Mouse (Mus musculus) megakaryocyte-erythroid progenitor cell, adult 5-6 weeks (primary cell): ENCODE results near the gene Atoh7. TPM values are rescaled to one million over a fixed set of nuclear protein-coding genes. Genes with fewer than 3 reads are reported as not detected.

Source experiments
- ATAC-seq: replicated peaks from 2 replicates; pipeline ENCODE4 v1.8.0; 2016; ENCODE audit warnings: mild to moderate bottlenecking, inconsistent platforms; ENCODE audit not compliant: severe bottlenecking, poor library complexity, low FRiP score, low TSS enrichment
- total RNA-seq, 2 experiments: library from RNA; stranded (forward) in 1 of 2; stranded (reverse) in 1 of 2; fragments of 200-1000, 215-1000 nt in 1 of 2; fragments of >200 nt in 1 of 2; fragmentation: Nextera tagmentation in 1 of 2; gene quantifications; 2 replicates each; pipeline ENCODE4 v1.2.3; 2014 to 2017

Gene Atoh7
- total RNA-seq, 2 experiments from 2014 or later = not detected

DNA sequence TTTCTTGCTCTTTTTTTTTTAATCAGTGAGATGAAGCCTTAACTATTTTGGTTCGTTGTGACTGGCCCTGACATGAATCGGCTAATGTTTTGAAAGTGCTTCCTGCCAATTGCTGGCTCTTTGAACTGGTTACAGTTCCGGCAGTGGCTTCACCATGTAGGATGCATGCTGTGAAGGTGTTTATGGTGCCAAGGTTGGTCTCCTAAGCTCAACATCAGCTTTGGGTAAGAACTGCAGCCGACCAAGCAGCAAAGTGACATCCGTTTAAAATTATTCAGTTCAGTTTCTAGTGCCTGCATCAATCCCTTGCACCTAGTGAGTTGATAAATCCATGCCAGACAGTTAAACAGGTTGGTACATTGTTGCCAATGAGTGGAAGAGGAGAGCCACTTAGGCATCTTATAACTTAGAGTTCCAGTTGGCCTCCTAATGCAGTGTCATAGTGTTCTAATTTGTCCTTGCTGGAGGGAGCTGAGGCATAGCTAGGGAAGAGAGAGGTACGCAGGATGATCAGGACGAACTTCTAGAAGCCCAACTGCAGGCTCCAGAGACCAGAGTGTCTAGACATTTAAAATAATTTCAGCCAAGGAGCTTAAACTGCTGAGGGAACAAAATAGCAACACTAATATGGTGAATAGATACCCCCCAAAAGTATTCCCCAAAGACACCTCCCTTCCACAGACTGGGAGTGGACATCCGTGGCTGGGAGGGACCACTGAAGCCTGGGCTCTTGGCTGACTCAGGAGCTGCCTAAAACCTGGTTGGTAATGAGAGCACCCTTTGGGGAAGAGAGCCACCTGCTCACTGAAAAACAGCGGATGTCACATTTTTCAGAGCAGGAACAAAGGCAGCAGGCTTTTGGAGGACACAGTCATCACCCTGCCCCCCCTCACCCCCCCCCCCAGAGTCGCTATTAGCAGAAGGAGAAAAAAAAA, 6.6 kb upstream of the Atoh7 start:
- ATAC-seq = no peak

- ATAC-seq = no peak
Observed at GRCm38 (mm10) chr10:63096757-63097156, 2.7 kb upstream of the Atoh7 start.

- ATAC-seq = no peak
Observed at GRCm38 (mm10) chr10:63098191-63098590, 1.3 kb upstream of the Atoh7 start.

DNA sequence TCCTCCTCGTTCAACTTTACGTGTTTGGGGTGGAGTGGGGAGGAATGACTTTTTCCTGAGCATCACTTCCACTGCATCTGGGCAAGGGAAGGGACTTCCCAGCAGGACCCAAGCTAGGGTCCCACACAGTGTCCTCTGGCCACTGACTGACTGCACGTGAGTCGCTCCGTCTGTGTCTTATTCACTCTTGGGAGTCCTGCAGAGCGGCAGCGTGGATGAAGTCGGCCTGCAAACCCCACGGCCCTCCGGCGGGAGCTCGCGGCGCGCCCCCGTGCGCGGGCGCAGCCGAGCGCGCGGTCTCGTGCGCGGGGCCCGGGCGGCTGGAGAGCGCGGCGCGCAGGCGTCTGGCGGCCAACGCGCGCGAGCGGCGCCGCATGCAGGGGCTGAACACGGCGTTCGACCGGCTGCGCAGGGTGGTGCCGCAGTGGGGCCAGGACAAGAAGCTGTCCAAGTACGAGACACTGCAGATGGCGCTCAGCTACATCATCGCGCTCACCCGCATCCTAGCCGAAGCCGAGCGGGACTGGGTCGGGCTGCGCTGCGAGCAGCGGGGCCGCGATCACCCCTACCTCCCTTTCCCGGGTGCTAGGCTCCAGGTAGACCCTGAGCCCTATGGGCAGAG, 601 bp downstream of the Atoh7 start:
- peak; percentile 75 for ATAC-seq

- ATAC-seq = no peak
Observed at GRCm38 (mm10) chr10:63100657-63101056, 1.2 kb downstream of the Atoh7 start.

- ATAC-seq = peak; percentile 41
Observed at GRCm38 (mm10) chr10:63113027-63113604, 13.7 kb downstream of the Atoh7 start.

DNA sequence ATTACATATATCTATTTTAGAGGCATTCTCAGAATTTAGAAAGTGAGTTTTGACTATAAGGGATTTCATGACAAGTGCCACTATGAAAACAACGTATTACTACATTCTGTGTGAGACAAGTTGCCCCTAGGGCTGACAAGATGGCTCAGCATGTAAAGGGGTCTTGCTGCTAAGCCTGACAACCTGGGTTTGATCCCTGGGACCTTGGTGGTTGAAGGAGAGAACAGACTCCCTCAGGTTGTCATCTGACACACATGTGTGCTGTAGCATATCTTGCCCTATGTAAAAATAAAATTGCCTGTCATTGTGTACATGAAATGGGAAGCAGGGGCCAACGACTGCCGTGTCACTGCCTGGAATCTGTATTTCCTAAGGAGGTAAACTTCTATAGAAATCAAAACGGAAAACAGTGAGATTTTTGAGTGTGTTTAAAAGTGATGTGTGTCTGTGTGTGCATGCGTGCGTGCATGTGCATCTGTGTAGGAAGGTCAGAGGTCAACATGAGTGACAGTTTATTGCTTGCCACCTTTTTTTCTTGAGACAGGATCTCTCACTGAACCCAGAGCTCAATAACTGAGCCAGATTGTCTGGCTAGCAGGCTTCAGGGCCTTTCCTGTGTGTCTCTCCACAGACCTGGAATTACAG, 14.4 kb downstream of the Atoh7 start:
- no peak for ATAC-seq

GRCm38 (mm10) chr10:63115881-63116280, 16.4 kb downstream of the Atoh7 start:
- ATAC-seq = no peak

DNA sequence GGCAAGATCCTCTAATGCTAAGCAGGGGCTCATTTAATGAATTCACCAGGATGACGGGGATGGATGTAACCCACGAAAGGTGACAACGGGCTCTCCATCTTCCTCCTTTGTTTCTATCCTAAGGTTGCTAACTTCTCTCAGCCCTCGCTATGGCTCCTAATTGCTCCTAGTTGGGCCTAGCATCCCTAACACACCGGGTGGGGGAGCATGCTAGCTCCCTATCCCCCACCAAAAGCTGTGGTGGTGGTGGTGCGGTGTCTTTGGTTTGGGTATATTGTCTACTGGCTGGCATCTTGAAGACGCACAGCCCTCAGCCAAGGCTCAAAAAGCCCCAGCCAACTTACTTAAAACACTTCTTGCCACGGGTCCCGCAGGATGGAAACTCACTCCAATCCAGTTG, 16.9 kb downstream of the Atoh7 start:
- ATAC-seq = no peak

DNA sequence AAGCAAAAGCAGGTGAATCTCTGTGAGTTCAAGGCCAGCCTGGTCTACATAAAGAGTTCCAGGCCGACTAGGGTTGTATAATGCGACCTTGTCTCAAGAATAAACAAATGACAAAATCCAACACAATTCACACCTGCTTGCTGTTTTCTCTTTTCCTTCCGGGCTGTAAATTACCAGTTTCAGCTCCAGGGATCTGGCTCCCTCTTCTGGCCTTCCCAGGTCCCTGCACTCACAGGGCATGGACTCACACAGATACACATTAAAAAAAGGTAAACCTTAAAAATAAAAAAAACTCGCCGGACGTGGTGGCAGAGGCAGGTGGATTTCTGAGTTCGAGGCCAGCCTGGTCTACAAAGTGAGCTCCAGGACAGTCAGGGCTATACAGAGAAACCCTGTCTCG, 18.1 kb downstream of the Atoh7 start:
- no peak for ATAC-seq

DNA sequence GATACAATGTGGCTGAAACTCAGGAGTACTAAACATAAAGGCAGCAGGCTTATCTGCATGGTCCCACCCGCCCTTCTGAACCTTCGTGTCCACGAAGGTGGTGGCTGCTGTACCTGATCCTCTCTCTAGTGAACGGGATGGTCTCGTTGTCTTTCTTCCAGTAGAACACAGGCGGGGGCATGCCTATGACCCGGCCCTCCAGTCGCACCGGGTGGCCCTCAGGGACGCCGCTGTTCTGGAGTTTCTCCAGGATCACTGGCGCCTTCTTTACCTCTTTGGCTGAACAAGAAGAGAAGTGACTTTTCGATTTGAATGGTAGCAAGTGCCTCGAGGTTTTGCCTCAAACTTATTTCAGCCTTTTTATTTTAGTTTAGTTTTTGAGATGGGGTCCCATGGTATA, 20.5 kb downstream of the Atoh7 start:
- ATAC-seq = no peak

DNA sequence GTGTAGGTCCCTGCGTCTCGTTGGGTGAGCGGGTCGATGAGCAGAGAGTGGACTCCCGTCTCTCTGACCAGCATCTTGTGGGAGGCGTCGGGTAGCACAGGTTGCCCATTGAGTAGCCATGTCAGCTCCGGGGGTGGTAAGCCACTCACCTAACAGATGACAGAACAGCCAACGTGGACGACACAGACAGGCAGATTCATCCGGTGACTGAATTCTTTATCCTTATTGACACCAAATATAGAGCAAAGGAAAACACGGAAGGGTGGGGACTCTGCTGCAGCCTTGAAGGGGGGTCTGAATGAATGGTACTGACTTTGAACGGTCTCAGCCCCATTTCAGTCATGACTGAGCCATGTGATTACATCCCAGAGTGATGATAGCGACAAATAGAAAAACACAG, 22.5 kb downstream of the Atoh7 start:
- no peak for ATAC-seq

DNA sequence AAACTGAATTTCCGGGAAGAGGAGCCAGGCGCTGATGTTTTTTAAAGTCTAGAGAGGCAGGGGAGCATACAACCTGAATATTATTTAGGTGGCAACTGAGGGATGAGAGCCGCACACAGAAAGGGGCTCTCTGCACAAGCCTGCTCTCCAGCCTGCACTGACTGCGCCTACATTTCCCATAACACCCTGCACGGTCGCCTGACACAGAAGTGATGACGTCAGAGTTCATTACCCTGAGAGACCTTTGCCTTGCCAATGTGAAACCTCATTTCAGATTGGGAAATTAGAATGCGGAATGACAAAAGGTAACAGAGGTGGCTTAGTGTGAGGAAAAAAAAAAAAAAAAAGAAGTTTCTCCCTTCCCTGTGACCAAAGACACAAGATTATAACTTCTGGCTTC, 23.1 kb downstream of the Atoh7 start:
- ATAC-seq = 0 out of 2 replicates have a peak, but pooled peaks have one; percentile 55

- ATAC-seq = no peak
Observed at GRCm38 (mm10) chr10:63123141-63123540, 23.7 kb downstream of the Atoh7 start.

DNA sequence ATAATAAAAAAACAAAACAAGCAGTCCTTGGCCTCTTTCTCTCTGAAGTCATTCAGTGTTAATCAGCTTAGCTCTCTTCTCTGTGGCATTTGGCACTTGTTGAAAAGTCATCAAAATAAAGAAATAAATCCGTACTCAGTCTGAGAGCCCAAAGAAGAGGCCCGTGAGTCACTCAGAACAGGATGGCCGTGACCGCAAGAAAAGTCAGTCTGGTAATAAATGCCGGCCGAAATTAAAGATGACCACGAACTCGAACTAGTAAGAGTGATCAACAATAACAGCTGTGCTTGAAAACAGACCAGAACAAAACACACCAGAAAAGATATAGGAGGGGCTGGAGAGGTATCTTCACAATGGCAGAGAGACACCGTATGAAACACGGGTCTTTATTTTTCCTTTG, 24.6 kb downstream of the Atoh7 start:
- no peak for ATAC-seq

GRCm38 (mm10) chr10:63125343-63125742, 25.9 kb downstream of the Atoh7 start:
- ATAC-seq = no peak

GRCm38 (mm10) chr10:63126116-63126515, 26.7 kb downstream of the Atoh7 start:
- no peak for ATAC-seq

GRCm38 (mm10) chr10:63127156-63127555, 27.7 kb downstream of the Atoh7 start:
- ATAC-seq = no peak

- ATAC-seq = no peak
Observed at GRCm38 (mm10) chr10:63128256-63128655, 28.8 kb downstream of the Atoh7 start.

DNA sequence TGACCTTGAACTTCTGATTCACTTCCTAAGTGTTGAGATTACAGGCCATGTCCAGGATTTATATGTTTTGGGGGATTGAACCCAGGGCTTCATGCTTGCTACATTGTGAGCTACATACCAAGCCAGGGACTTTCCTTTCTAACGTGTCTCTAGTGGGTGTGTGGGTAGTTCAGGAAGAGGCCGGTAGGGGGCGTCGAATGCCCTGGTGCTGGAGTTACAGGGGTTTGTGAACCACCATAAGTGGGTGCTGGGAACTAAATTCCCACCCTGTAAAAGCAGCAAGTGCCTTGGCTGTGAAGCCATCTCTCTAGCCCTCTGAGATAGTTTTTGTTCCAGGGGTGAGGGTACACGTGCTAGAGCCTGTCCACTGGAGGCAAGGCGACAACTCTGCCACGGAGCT, 31.0 kb downstream of the Atoh7 start:
- no peak for ATAC-seq
